Mouse (Mus musculus): Measurements from ENCODE around the gene Smg5.
"Not testable (repeated sequence)": the region's sequence is repeated elsewhere in the genome, so short reads cannot be mapped to it uniquely, and the experiment has no call there.

Gene Smg5

DNA sequence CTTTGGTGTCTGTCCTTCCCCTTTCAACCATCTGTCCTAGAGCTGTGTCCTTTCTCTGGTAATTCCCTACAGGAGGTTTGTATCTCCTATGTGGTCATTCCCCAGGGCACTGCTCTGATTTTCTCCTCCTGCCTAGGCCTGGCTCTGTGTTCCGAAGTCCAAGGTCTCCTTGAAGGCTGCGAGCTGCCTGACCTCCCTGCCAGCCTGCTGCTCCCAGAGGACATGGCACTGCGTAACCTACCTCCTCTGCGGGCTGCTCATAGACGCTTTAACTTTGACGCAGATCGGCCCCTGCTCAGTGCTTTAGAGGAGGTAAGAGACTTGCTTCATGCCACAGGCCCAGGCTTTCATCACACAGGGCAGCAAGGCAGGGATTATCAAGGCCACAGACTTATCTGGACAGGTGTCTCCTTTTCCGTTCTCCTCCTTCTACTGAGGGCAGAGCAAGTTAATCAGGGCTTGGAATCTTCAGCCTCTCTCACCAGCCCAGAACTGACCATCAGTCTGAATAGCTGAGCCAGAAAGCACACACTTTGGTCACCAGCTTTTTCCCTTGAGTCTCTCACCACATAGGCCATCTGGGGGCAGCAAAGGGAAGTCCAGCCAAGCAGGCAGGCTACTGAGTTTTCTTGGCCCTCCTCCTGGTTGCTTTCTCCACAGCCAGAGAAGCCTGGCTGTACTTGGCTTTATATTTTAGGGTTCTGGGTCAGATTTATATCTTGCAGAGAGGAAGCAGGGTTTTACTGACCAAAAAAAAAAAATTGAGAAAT, 18.5 kb downstream of the Smg5 start:
- DNase-seq (ENCODE audit: extremely low spot score), result no peak

DNA sequence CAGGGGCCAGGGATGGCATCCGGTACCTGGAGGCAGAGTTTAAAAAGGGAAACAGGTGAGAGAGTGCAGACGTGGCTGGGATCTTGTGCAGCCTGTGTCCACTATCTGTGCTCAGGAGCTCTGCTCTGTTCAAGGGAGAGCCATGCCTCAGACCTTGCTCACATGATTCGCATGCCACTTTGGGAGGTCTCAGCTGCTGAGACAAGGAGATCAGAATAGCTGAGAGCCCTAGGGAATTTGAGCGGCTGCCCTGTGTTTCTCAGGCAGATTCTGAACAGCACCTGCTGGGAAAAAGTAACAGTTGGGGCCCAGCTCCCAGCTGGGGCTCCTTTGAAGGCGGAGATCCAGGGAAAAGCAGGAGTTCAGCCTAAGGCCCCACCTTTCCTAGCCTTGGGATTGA, 23.5 kb downstream of the Smg5 start:
- DNase-seq (ENCODE audit: extremely low spot score), result no peak

- no peak for DNase-seq (ENCODE audit: extremely low spot score)
Observed at GRCm38 (mm10) chr3:88359989-88360388, 23.9 kb downstream of the Smg5 start.

GRCm38 (mm10) chr3:88361096-88361495, 25.0 kb downstream of the Smg5 start:
- no peak for DNase-seq (ENCODE audit: extremely low spot score)

GRCm38 (mm10) chr3:88361612-88362313, 25.7 kb downstream of the Smg5 start:
- no peak for DNase-seq (ENCODE audit: extremely low spot score)

- no peak for DNase-seq (ENCODE audit: extremely low spot score)
Observed at GRCm38 (mm10) chr3:88363700-88364099, 27.6 kb downstream of the Smg5 start.

- peak; percentile 76 for DNase-seq (ENCODE audit: extremely low spot score)
Observed at GRCm38 (mm10) chr3:88364337-88364736, 28.3 kb downstream of the Smg5 start, which contains the start of gene Paqr6. Paqr6 (plus strand) TSS chr3:88364584.

DNA sequence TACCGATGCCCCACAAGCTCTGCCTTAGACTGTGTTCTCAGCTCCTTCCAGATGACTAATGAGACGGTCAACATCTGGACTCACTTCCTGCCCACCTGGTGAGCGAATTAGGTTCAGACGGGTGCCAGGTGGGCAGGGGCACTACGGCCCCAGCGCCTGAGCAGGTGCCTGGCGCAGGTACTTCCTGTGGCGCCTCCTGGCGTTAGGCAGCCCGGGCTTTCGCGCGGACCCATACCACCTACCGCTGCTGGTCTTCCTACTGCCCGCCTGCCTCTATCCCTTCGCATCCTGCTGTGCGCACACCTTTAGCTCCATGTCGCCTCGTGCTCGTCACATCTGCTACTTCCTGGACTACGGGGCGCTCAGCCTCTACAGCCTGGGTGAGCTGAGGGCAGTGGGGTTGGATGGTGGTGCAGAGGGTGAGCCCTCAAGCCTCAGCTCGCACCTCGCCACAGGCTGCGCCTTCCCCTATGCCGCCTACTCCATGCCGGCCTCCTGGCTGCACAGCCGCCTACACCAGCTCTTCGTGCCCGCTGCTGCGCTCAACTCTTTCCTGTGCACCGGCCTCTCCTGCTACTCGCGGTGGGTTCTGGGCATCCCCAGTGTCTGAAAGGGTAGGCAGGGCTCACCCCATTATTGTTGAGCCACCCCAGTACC, 29.8 kb downstream of the Smg5 start:
- no peak for DNase-seq (ENCODE audit: extremely low spot score)

DNA sequence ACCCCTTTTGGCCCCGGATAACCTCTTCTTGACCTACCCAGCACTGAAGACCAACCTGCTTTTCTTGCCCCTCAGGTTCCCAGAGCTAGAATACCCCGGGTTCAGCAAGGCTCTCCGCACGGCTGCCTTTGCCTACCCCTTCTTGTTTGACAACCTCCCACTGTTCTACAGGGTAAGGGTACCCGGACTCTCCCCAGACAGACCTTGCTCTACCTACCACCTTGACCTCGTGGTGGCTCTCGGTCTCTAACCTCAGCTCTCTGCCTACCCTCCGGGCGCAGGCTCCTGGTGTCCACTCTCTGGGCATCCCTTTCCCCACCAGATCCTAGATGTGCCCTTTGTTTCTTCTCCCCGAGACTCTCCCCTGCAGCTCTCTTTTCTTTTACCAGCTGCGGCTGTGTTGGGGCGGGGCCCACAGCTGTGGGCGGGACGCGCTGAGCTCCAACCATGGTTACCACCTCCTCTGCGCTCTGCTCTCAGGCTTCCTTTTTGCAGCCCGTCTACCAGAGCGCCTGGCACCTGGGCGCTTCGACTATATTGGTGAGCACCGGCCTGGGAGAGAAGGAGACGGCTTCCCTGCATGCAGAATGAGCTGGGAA, 30.9 kb downstream of the Smg5 start:
- DNase-seq (ENCODE audit: extremely low spot score), result peak; percentile 15

DNA sequence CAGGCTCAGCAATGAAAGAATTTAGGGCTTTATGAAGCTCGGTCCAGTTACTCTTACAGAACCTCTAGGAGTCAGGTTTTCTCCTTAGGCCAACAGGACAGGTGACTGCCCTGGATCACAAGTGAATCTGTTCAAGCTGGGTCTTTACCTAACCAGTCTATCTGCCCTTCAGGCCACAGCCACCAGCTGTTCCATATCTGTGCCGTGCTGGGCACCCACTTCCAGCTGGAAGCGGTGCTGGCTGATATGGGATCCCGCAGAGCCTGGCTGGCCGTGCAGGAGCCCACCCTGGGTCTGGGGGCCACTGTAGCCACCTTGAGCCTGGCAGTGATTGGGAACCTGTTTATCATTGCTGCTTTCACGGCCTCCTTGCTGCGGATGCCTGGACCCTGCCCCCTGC, 31.5 kb downstream of the Smg5 start:
- not testable (repeated sequence) for DNase-seq (ENCODE audit: extremely low spot score)

- DNase-seq (ENCODE audit: extremely low spot score), result not testable (repeated sequence)
Observed at GRCm38 (mm10) chr3:88368511-88368910, 32.5 kb downstream of the Smg5 start.

GRCm38 (mm10) chr3:88372643-88373042, 36.6 kb downstream of the Smg5 start, which contains the start of gene Bglap3:
Bglap3 (minus strand) TSS chr3:88372743.
- not testable (repeated sequence) for DNase-seq (ENCODE audit: extremely low spot score)

DNA sequence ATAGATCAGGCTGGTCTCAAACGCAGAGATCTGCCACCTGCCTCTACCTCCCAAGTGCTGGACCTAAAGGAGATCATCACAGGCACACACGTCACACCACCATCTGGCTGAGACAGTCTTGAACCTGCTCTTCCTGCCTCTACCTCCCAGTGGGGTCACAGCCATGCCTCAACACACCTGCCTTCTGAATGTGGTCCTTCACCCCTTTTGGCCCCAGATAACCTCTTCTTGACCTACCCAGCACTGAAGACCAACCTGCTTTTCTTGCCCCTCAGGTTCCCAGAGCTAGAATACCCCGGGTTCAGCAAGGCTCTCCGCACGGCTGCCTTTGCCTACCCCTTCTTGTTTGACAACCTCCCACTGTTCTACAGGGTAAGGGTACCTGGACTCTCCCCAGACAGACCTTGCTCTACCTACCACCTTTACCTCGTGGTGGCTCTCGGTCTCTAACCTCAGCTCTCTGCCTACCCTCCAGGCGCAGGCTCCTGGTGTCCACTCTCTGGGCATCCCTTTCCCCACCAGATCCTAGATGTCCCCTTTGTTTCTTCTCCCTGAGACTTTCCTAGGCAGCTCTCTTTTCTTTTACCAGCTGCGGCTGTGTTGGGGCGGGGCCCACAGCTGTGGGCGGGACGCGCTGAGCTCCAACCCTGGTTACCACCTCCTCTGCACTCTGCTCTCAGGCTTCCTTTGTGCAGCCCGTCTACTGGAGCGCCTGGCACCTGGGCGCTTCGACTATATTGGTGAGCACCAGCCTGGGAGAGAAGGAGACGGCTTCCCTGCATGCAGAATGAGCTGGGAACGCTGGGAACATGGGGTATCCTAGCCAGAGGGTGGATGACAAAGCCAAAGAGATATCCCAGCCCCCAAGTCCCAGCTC, 39.9 kb downstream of the Smg5 start:
- peak; percentile 57 for DNase-seq (ENCODE audit: extremely low spot score)

GRCm38 (mm10) chr3:88376644-88377043, 40.6 kb downstream of the Smg5 start:
- DNase-seq (ENCODE audit: extremely low spot score), result not testable (repeated sequence)

GRCm38 (mm10) chr3:88378599-88378998, 42.5 kb downstream of the Smg5 start, which contains the start of gene Bglap2:
Bglap2 (minus strand) TSS chr3:88378699.
- DNase-seq (ENCODE audit: extremely low spot score), result not testable (repeated sequence)

GRCm38 (mm10) chr3:88381389-88382315, 45.6 kb downstream of the Smg5 start:
- peak; percentile 66 for DNase-seq (ENCODE audit: extremely low spot score)

GRCm38 (mm10) chr3:88382383-88382782, 46.3 kb downstream of the Smg5 start:
- not testable (repeated sequence) for DNase-seq (ENCODE audit: extremely low spot score)

- no peak for DNase-seq (ENCODE audit: extremely low spot score)
Observed at GRCm38 (mm10) chr3:88384364-88384763, 48.3 kb downstream of the Smg5 start, which contains the start of gene Bglap. Bglap (minus strand) TSS chr3:88384464.

DNA sequence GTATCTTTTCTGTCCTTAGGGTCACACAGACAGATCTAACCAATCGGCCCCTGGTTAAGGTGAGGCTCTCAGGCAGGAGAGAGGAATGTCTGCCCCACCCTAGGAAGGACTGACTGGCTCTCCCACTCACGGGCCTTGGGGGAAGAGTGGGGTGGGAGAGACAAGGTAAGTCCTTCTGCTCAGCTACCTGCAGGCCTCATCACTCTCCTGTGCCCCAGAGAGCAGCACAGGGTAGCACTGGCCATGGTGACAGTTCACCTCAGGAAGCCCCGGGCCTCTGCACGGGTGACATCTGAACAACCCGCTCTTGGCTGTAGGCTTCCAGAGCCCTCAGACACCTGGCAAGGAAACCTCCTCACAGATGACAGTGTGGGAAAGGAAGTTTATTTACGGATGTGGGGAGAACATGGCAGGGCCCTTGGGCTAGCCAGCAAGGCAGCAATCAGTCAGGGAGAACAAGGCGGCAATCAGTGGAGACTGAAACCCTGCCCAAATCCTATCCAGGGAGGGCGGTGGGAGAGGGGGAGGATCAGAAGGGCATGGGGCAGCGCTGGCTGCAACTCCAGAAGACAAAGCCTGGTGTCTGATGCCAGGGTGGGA, 57.8 kb downstream of the Smg5 start:
- DNase-seq (ENCODE audit: extremely low spot score), result no peak
